Mouse (Mus musculus) limb, embryonic 12.5 days (tissue): ENCODE data around the gene Olfr750. TPM values are rescaled to one million over a fixed set of nuclear protein-coding genes. Genes with fewer than 3 reads are reported as not detected.

Experiments
- ATAC-seq: fragments of 200-750 bp; cut with Nextera tagmentation; 2 replicates; pipeline ENCODE4 v1.8.0; 2017; ENCODE audit warnings: low read depth, moderate TSS enrichment; ENCODE audit not compliant: insufficient number of reproducible peaks, insufficient read depth, low FRiP score, low TSS enrichment
- H3K27ac ChIP-seq: fragments of 300-500 bp; sonication (generic); 2 replicates; pipeline ENCODE4 v1.5.1; 2016; ENCODE audit warnings: mild to moderate bottlenecking, moderate library complexity
- H3K27me3 ChIP-seq: fragments of 300-500 bp; sonication (generic); 2 replicates; pipeline ENCODE4 v1.6.1; 2016; ENCODE audit warnings: mild to moderate bottlenecking, moderate library complexity
- H3K36me3 ChIP-seq: fragments of 300-500 bp; sonication (generic); 2 replicates; pipeline ENCODE4 v1.6.1; 2016; ENCODE audit warnings: mild to moderate bottlenecking, moderate library complexity
- H3K4me1 ChIP-seq: fragments of 300-500 bp; sonication (generic); replicated peaks from 2 replicates; pipeline ENCODE4 v1.6.1; 2016
- H3K4me2 ChIP-seq: fragments of 300-500 bp; sonication (generic); 2 replicates; pipeline ENCODE4 v1.6.1; 2016; ENCODE audit warnings: mild to moderate bottlenecking, moderate library complexity
- H3K4me3 ChIP-seq: fragments of 300-500 bp; sonication (generic); replicated peaks from 2 replicates; pipeline ENCODE4 v1.5.1; 2016; ENCODE audit warnings: mild to moderate bottlenecking
- H3K9ac ChIP-seq: fragments of 300-500 bp; sonication (generic); replicated peaks from 2 replicates; pipeline ENCODE4 v1.6.1; 2016; ENCODE audit warnings: mild to moderate bottlenecking, moderate library complexity
- H3K9me3 ChIP-seq: fragments of 300-500 bp; sonication (generic); 2 replicates; pipeline ENCODE4 v1.6.1; 2016; ENCODE audit warnings: mild to moderate bottlenecking, moderate library complexity
- WGBS: fragments of 180-500 bp; shearing (Covaris S2); methylation state at CpG from one replicate; pipeline ENCODE4 v1.1.7; 2016; 5-methylcytosine and 5-hydroxymethylcytosine counted together
- polyA plus RNA-seq: library from polyadenylated mRNA; unstranded; fragments of >200 nt; fragmentation: Nextera tagmentation; extraction: Ambion mirVana; gene quantifications from 2 replicates; pipeline ENCODE4 v1.2.1, GENCODE M21; 2016

Gene Olfr750
- polyA plus RNA-seq, 1 experiment from 2014 or later, result not detected

GRCm38 (mm10) chr14:51023457-51023856 lies 50.8 kb downstream of the Olfr750 start:
- Histone ChIP-seq H3K27ac (no peak overlapping the region), H3K4me1 (no peaks in the 10 kb centered on the region), H3K9ac (no peak overlapping the region), H3K9me3 (no peaks in the 10 kb centered on the region), H3K4me3 (no peak overlapping the region), H3K4me2 (no peak overlapping the region), H3K27me3 (no peaks in the 10 kb centered on the region), H3K36me3 (no peaks in the 10 kb centered on the region)
- no peak for ATAC-seq
- 87% methylated on average over 4 of the region's 4 CpGs for WGBS

GRCm38 (mm10) chr14:51017256-51017655 lies 57.0 kb downstream of the Olfr750 start:
- Histone ChIP-seq H3K27me3 (no peaks in the 10 kb centered on the region), H3K27ac (no peak overlapping the region), H3K4me1 (no peaks in the 10 kb centered on the region), H3K4me2 (no peak overlapping the region), H3K9ac (no peak overlapping the region), H3K4me3 (no peak overlapping the region), H3K9me3 (no peaks in the 10 kb centered on the region), H3K36me3 (no peaks in the 10 kb centered on the region)
- 74% methylated on average over 3 of the region's 3 CpGs for WGBS
- ATAC-seq, result no peak

Other genes starting within 250 kb of the Olfr750 start
- gene Tep1, start 203.9 kb downstream of the Olfr750 start, polyA plus RNA-seq, result 5.5 and 7.4 TPM in 2 replicates
- 0.11 TPM in 1 of 2 replicates, not detected in the other for gene Klhl33, start 176.9 kb downstream of the Olfr750 start, polyA plus RNA-seq
- 168 and 171 TPM in 2 replicates for gene Osgep, start 149.5 kb downstream of the Olfr750 start, polyA plus RNA-seq
- gene Apex1, start 149.5 kb downstream of the Olfr750 start, polyA plus RNA-seq, result 350 and 374 TPM in 2 replicates
- 58.7 and 59.1 TPM in 2 replicates for gene Pip4p1, start 143.6 kb downstream of the Olfr750 start, polyA plus RNA-seq
- 61.5 and 67.2 TPM in 2 replicates for gene Pnp, start 143.4 kb downstream of the Olfr750 start, polyA plus RNA-seq
- gene Gm49342, start 129.9 kb downstream of the Olfr750 start, polyA plus RNA-seq, result not detected in 2 replicates
- gene Pnp2, start 118.4 kb downstream of the Olfr750 start, polyA plus RNA-seq, result 0.74 and 0.78 TPM in 2 replicates
- not detected in 2 replicates for gene Rnase10, start 66.7 kb downstream of the Olfr750 start, polyA plus RNA-seq
- gene Rnase9, start 32.6 kb downstream of the Olfr750 start, polyA plus RNA-seq, result not detected in 2 replicates
- gene Rnase11, start 24.3 kb downstream of the Olfr750 start, polyA plus RNA-seq, result not detected in 2 replicates
- gene Rnase12, start 16.8 kb downstream of the Olfr750 start, polyA plus RNA-seq, result 0.44 TPM in 1 of 2 replicates, not detected in the other
- 14.1 and 15.8 TPM in 2 replicates for gene Rnase4, start 16.6 kb upstream of the Olfr750 start, polyA plus RNA-seq
- gene Ang, start 16.7 kb upstream of the Olfr750 start, polyA plus RNA-seq, result 3.1 and 3.7 TPM in 2 replicates
- not detected in 2 replicates for gene Eddm3b, start 40.0 kb upstream of the Olfr750 start, polyA plus RNA-seq
- gene Rnase6, start 49.5 kb upstream of the Olfr750 start, polyA plus RNA-seq, result 0.33 and 0.51 TPM in 2 replicates
- gene Rnase1, start 72.3 kb upstream of the Olfr750 start, polyA plus RNA-seq, result not detected in 2 replicates
- gene Rnase2b, start 87.8 kb upstream of the Olfr750 start, polyA plus RNA-seq, result not detected in 2 replicates
- gene Ang2, start 124.7 kb upstream of the Olfr750 start, polyA plus RNA-seq, result not detected in 2 replicates
- gene Ear14, start 129.0 kb upstream of the Olfr750 start, polyA plus RNA-seq, result not detected in 2 replicates
- gene Rnase2a, start 181.7 kb upstream of the Olfr750 start, polyA plus RNA-seq, result not detected in 2 replicates